Mouse (Mus musculus): ENCODE results near the gene Pth1r.

DNA sequence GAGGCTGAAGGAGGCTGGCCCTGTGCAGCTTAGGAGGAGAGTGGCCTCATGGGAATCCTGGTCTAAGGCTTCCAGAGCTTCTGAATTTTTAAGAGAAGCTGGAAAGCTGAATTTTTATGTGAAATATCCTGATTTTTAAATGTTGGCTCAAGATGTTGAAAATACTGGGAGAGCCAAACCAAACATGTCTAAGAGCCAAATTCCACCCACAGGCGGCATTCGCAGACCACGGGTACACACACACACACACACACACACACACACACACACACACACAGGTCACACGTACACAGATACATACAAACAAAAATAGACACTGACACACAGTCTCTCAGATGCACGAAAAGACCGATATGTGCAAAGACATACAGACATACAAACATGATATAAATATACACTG lies 28.9 kb downstream of the Pth1r start:
- TF ChIP-seq POLR2A (IDR thresholded peaks at IDR 0.05; ENCODE audit: borderline replicate concordance, low read depth, low read length) (no peak), CTCF (IDR thresholded peaks at IDR 0.05; ENCODE audit: low read depth, low read length) (no peak)
